Mouse (Mus musculus) kidney, postnatal 14 days (tissue): ENCODE results near the gene Ift43.

Source experiments
- DNase-seq: peaks from one replicate; pipeline ENCODE4 v3.0.0; 2022; ENCODE audit warnings: mixed read lengths

Gene Ift43

GRCm38 (mm10) chr12:86132799-86133198 is 50.5 kb downstream of the Ift43 start:
- peak; percentile 73 for DNase-seq

DNA sequence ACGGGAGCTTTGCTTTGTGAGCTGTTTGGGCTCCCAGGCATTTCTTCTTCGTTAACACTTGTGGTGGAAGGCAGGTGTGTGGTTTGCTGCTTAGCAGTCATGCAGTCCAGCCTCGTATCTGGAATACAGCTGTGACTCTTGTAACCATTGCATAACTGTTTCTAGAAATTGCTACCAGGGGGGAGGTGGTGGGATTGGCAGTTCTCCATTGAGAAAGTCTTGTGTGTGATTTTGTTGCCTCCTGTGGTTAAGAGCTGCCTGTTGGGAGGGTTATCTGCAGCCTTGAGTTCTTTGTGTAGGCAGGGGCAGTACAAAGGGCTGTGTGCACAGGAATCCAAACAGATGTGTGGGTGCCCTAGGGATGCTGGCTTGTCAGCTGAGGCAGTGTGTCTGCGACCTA is 53.4 kb downstream of the Ift43 start:
- no peak for DNase-seq

- no peak for DNase-seq
These were observed 56.4 kb downstream of the Ift43 start for GRCm38 (mm10) chr12:86138696-86139095.

DNA sequence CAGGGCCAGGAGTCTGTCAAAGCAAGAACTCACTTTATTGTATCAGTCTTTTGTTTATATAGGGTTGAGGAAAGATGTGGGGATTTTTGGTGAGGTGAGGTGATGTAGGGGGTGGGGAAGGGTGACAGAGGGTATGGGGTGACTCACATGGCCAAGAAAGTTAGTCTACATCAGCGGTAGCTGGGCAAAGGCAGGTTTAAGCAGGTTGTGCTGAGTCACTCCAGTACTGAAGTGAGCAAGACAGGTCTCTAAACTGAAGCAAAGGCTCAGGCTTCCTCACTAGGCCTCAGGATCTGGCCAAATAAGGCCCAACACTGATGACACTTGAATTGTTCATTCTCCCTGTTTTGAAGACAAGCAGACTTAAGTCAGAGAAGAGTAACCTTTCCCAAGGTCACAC is 60.0 kb downstream of the Ift43 start:
- DNase-seq: no peak

GRCm38 (mm10) chr12:86146246-86146645 is 63.9 kb downstream of the Ift43 start:
- no peak for DNase-seq

- DNase-seq: no peak
These were observed 65.9 kb downstream of the Ift43 start for GRCm38 (mm10) chr12:86148271-86148670.

DNA sequence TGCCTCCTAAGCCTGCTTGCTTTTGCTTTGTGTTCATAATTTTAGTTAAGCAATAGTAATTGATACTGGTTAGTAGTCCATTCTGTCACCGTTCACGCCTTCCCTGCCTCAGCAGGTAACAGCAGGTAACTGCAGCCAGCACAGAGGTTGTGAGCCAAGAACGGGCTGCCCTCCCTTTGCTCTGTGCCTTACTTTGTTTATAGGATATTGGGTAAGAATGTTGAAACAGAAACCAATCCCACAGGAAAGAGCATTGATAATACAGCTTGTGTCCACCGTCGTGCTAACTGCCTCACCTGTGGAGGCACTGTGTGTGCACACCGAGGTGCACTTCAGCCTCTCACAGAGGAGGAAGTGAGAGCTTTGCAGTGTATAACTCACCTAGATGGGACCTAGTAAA is 66.7 kb downstream of the Ift43 start:
- no peak for DNase-seq

DNA sequence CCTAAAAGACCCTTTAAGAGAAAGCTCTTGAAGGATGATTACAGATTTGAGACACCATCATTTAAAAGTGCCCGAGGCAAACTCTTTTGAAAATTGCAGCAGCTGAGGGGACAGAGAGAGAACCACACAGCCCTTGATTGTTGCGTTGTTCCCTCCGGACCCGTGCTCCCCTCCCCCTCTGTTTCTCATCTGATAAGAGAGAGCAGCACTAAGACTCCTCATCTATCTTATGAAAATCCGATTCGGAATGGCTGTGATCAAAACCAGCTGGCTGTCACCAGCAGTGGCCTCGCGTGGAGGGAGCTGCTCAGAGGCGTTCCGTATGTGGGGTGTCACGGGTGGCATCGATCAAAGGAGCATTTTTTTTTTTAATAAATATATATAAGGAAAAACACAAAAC is 69.6 kb downstream of the Ift43 start:
- no peak for DNase-seq

- DNase-seq: no peak
These were observed 71.0 kb downstream of the Ift43 start for GRCm38 (mm10) chr12:86153213-86153957.

DNA sequence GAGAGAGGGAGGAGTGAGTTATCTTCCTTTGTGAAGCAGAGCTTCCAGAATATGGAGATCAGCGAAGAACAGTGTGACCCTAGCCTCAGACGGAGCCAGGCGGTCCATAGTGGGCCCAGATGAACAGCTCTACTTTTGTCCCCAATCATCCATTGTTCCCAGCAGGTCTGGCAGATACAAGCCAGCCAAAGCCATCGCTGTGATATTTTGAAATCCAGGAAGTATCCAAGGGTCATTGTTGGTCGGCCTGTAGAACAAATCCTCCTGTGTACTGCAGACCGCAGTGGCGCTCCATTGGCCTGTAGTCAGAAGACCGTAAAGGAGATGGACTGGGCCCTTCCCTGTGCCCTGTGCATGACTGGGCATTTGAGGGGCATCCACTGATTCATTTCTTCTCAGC is 72.8 kb downstream of the Ift43 start:
- DNase-seq: no peak

- no peak for DNase-seq
These were observed 74.8 kb downstream of the Ift43 start for GRCm38 (mm10) chr12:86157166-86157565.

DNA sequence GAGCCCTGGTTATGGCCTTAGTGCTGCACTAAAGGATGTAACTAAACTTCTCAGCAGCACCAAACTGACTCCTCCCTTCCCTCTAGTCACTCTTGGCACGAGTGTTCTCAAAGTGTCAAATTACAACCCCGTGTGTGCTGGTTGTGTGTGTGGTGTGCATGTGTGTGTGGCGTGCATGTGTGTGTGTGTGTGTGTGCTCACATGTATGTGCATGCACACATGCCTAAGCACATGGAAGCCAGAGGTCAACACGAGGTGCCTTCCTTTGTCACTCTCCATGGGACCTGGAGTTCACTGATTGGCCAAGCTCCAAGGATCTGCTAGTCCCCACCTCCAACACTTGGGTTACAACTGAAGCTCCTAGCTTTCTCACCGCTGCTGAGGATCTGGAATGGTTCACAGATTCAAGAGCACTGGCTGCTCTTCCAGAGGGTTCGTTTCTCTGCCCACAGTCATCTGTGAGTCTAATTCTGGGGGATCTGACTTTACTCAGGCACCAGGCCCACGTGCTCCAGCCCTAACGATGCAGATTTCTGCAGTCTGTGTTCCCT is 75.6 kb downstream of the Ift43 start:
- no peak for DNase-seq

- DNase-seq: no peak
These were observed 76.5 kb downstream of the Ift43 start for GRCm38 (mm10) chr12:86158689-86159483.

- DNase-seq: no peak
These were observed 79.1 kb downstream of the Ift43 start for GRCm38 (mm10) chr12:86161436-86161835.

- DNase-seq: no peak
These were observed 79.6 kb downstream of the Ift43 start for GRCm38 (mm10) chr12:86161942-86162341.

GRCm38 (mm10) chr12:86162890-86163816 is 80.8 kb downstream of the Ift43 start:
- DNase-seq: no peak

- DNase-seq: no peak
These were observed 83.9 kb downstream of the Ift43 start for GRCm38 (mm10) chr12:86166244-86166643.

DNA sequence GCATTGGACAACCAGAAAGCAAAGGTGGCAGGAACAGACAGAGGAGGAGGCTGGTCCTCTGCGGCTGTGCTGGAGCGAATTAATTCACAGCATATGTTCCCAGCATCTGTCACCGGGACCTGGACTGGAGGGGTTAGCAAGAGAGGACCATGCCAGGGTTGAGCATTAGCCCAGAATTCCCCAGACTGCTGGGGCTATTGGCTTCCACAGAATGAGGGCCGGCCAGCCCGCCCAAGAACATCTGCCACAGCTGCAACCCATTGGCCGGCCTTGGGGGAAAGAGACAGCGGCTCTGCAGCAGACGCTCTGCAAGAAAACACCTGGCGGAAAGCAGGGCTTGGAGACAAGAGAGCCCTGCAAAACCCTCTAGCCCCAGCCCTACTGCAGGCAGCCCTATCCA is 84.7 kb downstream of the Ift43 start:
- DNase-seq: no peak

- DNase-seq: no peak
These were observed 86.4 kb downstream of the Ift43 start for GRCm38 (mm10) chr12:86168712-86169111.

DNA sequence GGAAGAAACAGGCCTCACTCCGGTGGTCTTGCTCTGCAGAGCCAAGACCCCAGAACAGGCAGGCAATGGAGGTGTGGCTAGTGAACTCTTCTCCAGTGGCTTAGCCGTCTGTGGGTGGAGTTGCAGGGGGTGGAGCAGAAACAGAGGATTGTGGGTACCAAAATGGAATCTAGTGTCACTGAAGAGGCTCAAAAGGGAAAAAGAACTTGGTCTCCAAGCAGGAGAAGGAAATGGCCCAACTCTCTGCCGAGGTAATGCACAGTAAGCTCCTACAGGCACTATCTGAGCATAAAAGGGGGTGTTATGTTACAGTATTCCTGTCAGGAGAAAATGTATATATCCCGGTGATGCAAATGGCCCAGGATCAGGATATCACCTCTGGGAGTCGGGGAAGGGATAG is 86.9 kb downstream of the Ift43 start:
- no peak for DNase-seq

DNA sequence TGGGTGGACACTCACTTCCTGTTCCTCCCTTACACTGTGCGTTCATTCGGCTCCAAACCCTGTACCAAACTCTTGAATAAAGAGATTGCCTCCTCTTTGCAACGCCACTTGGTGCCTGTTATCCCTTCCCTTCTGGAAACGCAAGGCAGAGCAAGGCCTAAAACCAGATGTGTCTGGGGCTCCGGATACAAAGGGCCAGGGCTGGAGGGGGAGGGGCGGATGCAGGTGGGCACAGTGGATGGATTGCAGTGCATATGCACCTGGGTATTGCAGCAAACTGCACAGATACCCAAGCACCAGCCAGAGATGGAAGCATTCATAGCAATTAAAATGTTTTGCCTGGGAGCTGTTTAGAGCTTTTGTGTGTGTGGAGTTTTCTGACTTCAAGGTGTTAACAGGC is 91.0 kb downstream of the Ift43 start:
- no peak for DNase-seq

DNA sequence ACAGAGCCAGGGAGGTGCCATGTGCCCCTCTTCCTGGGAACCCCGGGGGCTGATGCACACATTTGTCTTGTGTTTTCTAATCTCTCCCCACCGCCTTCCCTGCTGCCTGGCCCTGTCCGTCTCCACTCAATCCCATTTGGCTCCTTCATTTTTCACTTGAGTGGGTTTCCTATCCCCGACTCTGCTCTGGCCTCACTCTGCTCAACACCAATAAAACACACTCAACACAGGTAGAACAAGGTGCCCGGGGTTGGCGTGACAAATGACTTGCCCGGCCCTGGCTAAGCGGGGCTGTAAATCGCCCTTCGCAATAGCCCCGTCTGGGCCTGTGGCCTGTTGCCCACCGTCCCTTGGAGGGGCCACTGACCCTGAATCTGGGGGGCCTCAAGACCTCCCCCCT is 92.0 kb downstream of the Ift43 start:
- no peak for DNase-seq

DNA sequence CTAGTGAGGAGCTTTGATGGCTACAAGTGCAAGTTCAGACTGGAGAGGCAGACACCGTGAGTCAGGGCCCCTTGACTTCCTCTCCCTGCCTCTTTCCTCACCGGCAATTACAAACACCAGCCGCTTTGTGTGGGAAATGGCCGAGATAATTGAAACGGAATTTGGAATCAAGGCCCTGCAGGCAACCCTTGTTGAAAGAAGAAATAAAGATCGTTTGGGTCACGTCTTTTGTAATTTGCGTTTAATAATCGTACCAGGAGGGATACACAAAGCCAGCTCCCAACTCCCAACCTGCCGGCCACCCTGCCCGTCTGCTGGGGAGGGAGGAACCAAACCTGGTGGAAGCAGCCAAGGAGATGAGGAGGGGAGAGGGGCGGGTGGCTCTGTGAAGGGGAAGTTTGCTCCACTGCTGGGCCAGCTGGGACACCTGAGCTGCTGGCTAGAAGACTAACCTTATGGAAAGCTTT is 93.2 kb downstream of the Ift43 start:
- DNase-seq: no peak
